Mouse (Mus musculus) spleen, postnatal 14 days (tissue): ENCODE measurements around the gene Fbxo11.

Experiments used
- DNase-seq, 2 experiments: peaks; one replicate each; pipeline ENCODE4 v3.0.0; 2021 to 2022; ENCODE audit warnings: low spot score in 2 of 2

The Fbxo11 gene

GRCm38 (mm10) chr17:88065031-88065800 is at the start of gene Fbxo11:
Gene Fbxo11 (minus strand): TSS chr17:88065291.
- peak; percentile 24 to 52 for DNase-seq

GRCm38 (mm10) chr17:88113883-88114229 is 48.8 kb upstream of the Fbxo11 start:
- DNase-seq, result no peak

GRCm38 (mm10) chr17:88113015-88113882 is 48.2 kb upstream of the Fbxo11 start:
- DNase-seq, result no peak

- DNase-seq, result peak; percentile 12 to 40
Measured at GRCm38 (mm10) chr17:88111865-88112645, 47.0 kb upstream of the Fbxo11 start.

- no peak for DNase-seq
Measured at GRCm38 (mm10) chr17:88111081-88111796, 46.1 kb upstream of the Fbxo11 start.

GRCm38 (mm10) chr17:88107708-88108107 is 42.6 kb upstream of the Fbxo11 start:
- peak in 1 of 2 experiments; percentile 18 for DNase-seq

- DNase-seq, result no peak
Measured at GRCm38 (mm10) chr17:88106365-88106764, 41.3 kb upstream of the Fbxo11 start.

GRCm38 (mm10) chr17:88102597-88102996 is 37.5 kb upstream of the Fbxo11 start:
- DNase-seq, result no peak

GRCm38 (mm10) chr17:88098181-88098852 is 33.2 kb upstream of the Fbxo11 start:
- DNase-seq, result no peak

- DNase-seq, result no peak
Measured at GRCm38 (mm10) chr17:88097543-88097942, 32.5 kb upstream of the Fbxo11 start.

GRCm38 (mm10) chr17:88096809-88097399 is 31.8 kb upstream of the Fbxo11 start:
- no peak for DNase-seq

GRCm38 (mm10) chr17:88095517-88096198 is 30.6 kb upstream of the Fbxo11 start:
- no peak for DNase-seq

GRCm38 (mm10) chr17:88094327-88094726 is 29.2 kb upstream of the Fbxo11 start:
- DNase-seq, result no peak

- no peak for DNase-seq
Measured at GRCm38 (mm10) chr17:88093798-88094197, 28.7 kb upstream of the Fbxo11 start.

- no peak for DNase-seq
Measured at GRCm38 (mm10) chr17:88085976-88086375, 20.9 kb upstream of the Fbxo11 start.

- no peak for DNase-seq
Measured at GRCm38 (mm10) chr17:88081446-88081845, 16.4 kb upstream of the Fbxo11 start.

- no peak for DNase-seq
Measured at GRCm38 (mm10) chr17:88079771-88080170, 14.7 kb upstream of the Fbxo11 start.

- DNase-seq, result no peak
Measured at GRCm38 (mm10) chr17:88072047-88072446, 7.0 kb upstream of the Fbxo11 start.

GRCm38 (mm10) chr17:88068024-88068719 is 3.1 kb upstream of the Fbxo11 start:
- DNase-seq, result no peak
